Mouse (Mus musculus) myocyte (in vitro differentiated cells): ENCODE measurements at regions not wholly inside any gene's neighbourhood (a gene's known extent, or its start where the extent isn't known, plus 50 kb on each side); places are given as distances from the start of the nearest gene placed in this dataset.

Source experiments
- H3K27me3 ChIP-seq: one replicate; pipeline ENCODE4 v1.6.1; 2011; ENCODE audit not compliant: control insufficient read depth, insufficient read depth, insufficient read length
- H3K36me3 ChIP-seq: one replicate; pipeline ENCODE4 v1.6.1; 2011; ENCODE audit not compliant: control insufficient read depth, insufficient read depth
- H3K4me2 ChIP-seq: one replicate; pipeline ENCODE4 v1.6.1; 2011; ENCODE audit warnings: low read depth, control low read depth
- H3K4me3 ChIP-seq: one replicate; pipeline ENCODE4 v1.5.1; 2011; ENCODE audit warnings: mild to moderate bottlenecking, control low read depth, moderate library complexity
- H3K79me2 ChIP-seq: one replicate; pipeline ENCODE4 v1.6.1; 2011; ENCODE audit not compliant: control insufficient read depth, insufficient read depth
- H3ac ChIP-seq: one replicate; pipeline ENCODE4 v1.6.1; 2011; ENCODE audit not compliant: control insufficient read depth, insufficient read length
- CEBPB ChIP-seq: IDR thresholded peaks from 2 replicates; pipeline ENCODE4 v1.6.1; 2011; ENCODE audit warnings: mild to moderate bottlenecking, moderate library complexity; ENCODE audit not compliant: poor library complexity, insufficient read depth, severe bottlenecking
- E2F4 ChIP-seq: IDR thresholded peaks from one replicate; pipeline ENCODE4 v1.6.1; 2011; ENCODE audit warnings: mild to moderate bottlenecking, control low read depth, moderate library complexity; ENCODE audit not compliant: insufficient read depth
- MAX ChIP-seq: IDR thresholded peaks from one replicate; pipeline ENCODE4 v1.6.1; 2011; ENCODE audit warnings: low read depth, mild to moderate bottlenecking, control low read depth
- MYOD1 ChIP-seq, 3 experiments: IDR thresholded peaks; one replicate each; pipeline ENCODE4 v1.6.1; 2011; ENCODE audit warnings: control low read depth in 2 of 3, low read depth in 2 of 3, mild to moderate bottlenecking in 2 of 3, moderate library complexity in 1 of 3; ENCODE audit not compliant: insufficient read length in 2 of 3, control insufficient read depth in 1 of 3
- MYOG ChIP-seq, 3 experiments: IDR thresholded peaks; one replicate each; pipeline ENCODE4 v1.6.1; 2011; ENCODE audit warnings: control low read depth in 2 of 3, low read depth in 2 of 3, mild to moderate bottlenecking in 2 of 3; ENCODE audit not compliant: insufficient read length in 2 of 3, control insufficient read depth in 1 of 3, insufficient read depth in 1 of 3
- POLR2A ChIP-seq: IDR thresholded peaks from one replicate; pipeline ENCODE4 v1.6.1; 2011; ENCODE audit warnings: low read depth, mild to moderate bottlenecking, control low read depth, moderate library complexity; ENCODE audit not compliant: insufficient read length
- POLR2AphosphoS2 ChIP-seq: IDR thresholded peaks from one replicate; pipeline ENCODE4 v1.6.1; 2011; ENCODE audit warnings: low read depth, control low read depth; ENCODE audit not compliant: insufficient read length
- REST ChIP-seq: IDR thresholded peaks from one replicate; pipeline ENCODE4 v1.6.1; 2011; ENCODE audit warnings: mild to moderate bottlenecking, control low read depth, moderate library complexity; ENCODE audit not compliant: insufficient read depth, insufficient read length
- SRF ChIP-seq: IDR thresholded peaks from one replicate; pipeline ENCODE4 v1.6.1; 2011; ENCODE audit warnings: low read depth; ENCODE audit not compliant: control insufficient read depth, insufficient read length
- TCF12 ChIP-seq: IDR thresholded peaks from one replicate; pipeline ENCODE4 v1.6.1; 2011; ENCODE audit warnings: mild to moderate bottlenecking, control low read depth; ENCODE audit not compliant: poor library complexity, insufficient read depth, severe bottlenecking
- TCF3 ChIP-seq: IDR thresholded peaks from one replicate; pipeline ENCODE4 v1.6.1; 2011; ENCODE audit warnings: low read depth, control low read depth; ENCODE audit not compliant: insufficient read length
- USF1 ChIP-seq: IDR thresholded peaks from one replicate; pipeline ENCODE4 v1.6.1; 2011; ENCODE audit warnings: low read depth, mild to moderate bottlenecking, control low read depth, moderate library complexity

- H3K79me2 ChIP-seq: no peaks in the 10 kb centered on the region
- TF ChIP-seq E2F4: no peak
- no peak for TF ChIP-seq REST
- no peak for TF ChIP-seq MYOG (IDR thresholded peaks at IDR 0.05; ENCODE audit: control insufficient read depth in 1 of 3, insufficient read depth in 1 of 3, insufficient read length in 2 of 3, low read depth in 2 of 3)
- no peak for TF ChIP-seq SRF
- TF ChIP-seq CEBPB: no peak
- no peak for TF ChIP-seq MAX
- no peak overlapping the region for H3K4me3 ChIP-seq
- no peak overlapping the region for H3ac ChIP-seq
- no peaks in the 10 kb centered on the region for H3K36me3 ChIP-seq
- no peak overlapping the region for H3K4me2 ChIP-seq
- no peaks in the 10 kb centered on the region for H3K27me3 ChIP-seq
These were observed 119.1 kb downstream of the Ube2e3 start for GRCm38 (mm10) chr2:78986984-78987383.

DNA sequence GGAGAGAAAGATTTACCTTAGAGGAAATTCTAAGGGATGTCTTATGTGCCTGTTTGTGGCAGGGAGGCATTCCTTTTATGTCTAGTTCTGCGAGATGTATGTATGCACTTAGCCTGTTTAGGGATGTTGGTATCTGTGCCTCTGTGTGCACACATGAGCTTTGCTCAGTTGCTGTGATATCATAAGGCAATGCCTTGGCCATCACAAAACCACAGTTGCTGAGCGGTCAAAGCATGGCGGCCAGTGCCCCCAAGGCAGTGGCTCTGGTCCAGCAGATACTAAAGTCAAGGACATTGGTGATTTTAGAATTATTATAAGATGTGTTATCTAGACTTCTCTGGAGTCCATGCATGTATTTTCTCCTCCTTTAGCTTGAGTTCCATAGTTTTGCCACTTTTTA, 119.5 kb downstream of the Ube2e3 start:
- Histone ChIP-seq H3K27me3 (no peaks in the 10 kb centered on the region), H3K36me3 (no peaks in the 10 kb centered on the region), H3ac (no peak overlapping the region), H3K79me2 (no peaks in the 10 kb centered on the region), H3K4me3 (no peak overlapping the region), H3K4me2 (no peak overlapping the region)
- no peak for TF ChIP-seq REST
- no peak for TF ChIP-seq TCF3
- no peak for TF ChIP-seq POLR2AphosphoS2
- TF ChIP-seq POLR2A: no peak
- TF ChIP-seq MYOG (IDR thresholded peaks at IDR 0.05; ENCODE audit: control insufficient read depth in 1 of 3, insufficient read depth in 1 of 3, insufficient read length in 2 of 3, low read depth in 2 of 3): no peak
- TF ChIP-seq TCF12: no peak
- TF ChIP-seq USF1: no peak
- no peak for TF ChIP-seq CEBPB
- TF ChIP-seq E2F4: no peak
- TF ChIP-seq MAX: no peak
- no peak for TF ChIP-seq MYOD1 (IDR thresholded peaks at IDR 0.05; ENCODE audit: control insufficient read depth in 1 of 3, insufficient read length in 2 of 3, low read depth in 2 of 3)

GRCm38 (mm10) chr2:78988224-78988623, 120.3 kb downstream of the Ube2e3 start:
- Histone ChIP-seq H3K4me2 (no peak overlapping the region), H3K4me3 (no peak overlapping the region), H3ac (no peak overlapping the region), H3K27me3 (no peaks in the 10 kb centered on the region), H3K79me2 (no peaks in the 10 kb centered on the region), H3K36me3 (no peaks in the 10 kb centered on the region)
- no peak for TF ChIP-seq TCF3

DNA sequence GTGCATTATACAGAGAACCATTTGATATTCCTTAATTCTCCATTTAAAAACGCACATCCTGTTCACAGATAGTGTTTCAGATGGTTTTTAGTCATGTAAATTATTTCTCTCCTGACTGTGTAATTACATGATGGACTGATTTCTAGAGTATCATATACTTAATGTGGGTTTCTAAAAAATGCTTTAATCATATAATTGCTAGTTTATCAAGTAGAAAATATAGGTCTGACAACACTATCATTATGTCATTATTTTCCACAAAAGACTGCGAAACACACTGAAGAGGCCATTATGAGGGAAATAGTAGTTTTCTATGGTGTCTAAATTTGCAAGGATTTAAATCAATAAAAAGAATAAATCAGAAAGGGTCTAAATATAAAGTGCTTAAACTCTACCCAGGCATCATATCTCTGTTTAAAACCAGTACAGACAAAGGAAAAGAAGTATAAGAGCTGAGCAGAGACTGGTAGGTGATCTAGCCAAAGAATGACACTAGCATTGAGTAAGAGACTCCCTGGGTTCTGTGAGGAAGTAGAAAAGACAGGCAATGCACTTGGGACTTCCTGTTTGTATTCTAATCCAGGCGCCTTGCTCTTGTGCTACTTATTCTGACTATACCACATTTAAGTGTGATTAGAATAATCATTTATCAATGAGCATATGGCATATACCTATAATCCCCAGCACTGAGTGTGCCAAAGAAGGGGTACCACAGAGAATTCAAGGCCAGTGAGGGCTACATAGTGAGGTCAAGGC, 127.1 kb downstream of the Ube2e3 start:
- H3K36me3 ChIP-seq: no peaks in the 10 kb centered on the region
- TF ChIP-seq POLR2AphosphoS2 (no peak), E2F4 (no peak), SRF (no peak), REST (no peak), POLR2A (no peak)
- no peak overlapping the region for H3K4me3 ChIP-seq
- H3K79me2 ChIP-seq: no peaks in the 10 kb centered on the region
- H3K27me3 ChIP-seq: no peaks in the 10 kb centered on the region
- no peak overlapping the region for H3K4me2 ChIP-seq
- H3ac ChIP-seq: no peak overlapping the region

GRCm38 (mm10) chr2:78998637-78999036, 130.7 kb downstream of the Ube2e3 start:
- no peak overlapping the region for H3K4me2 ChIP-seq
- H3K27me3 ChIP-seq: no peaks in the 10 kb centered on the region
- H3K4me3 ChIP-seq: no peak overlapping the region
- TF ChIP-seq POLR2A: no peak
- TF ChIP-seq TCF12: no peak
- TF ChIP-seq REST: no peak
- TF ChIP-seq MYOD1 (IDR thresholded peaks at IDR 0.05; ENCODE audit: control insufficient read depth in 1 of 3, insufficient read length in 2 of 3, low read depth in 2 of 3): no peak
- no peaks in the 10 kb centered on the region for H3K79me2 ChIP-seq
- H3K36me3 ChIP-seq: no peaks in the 10 kb centered on the region
- no peak overlapping the region for H3ac ChIP-seq

DNA sequence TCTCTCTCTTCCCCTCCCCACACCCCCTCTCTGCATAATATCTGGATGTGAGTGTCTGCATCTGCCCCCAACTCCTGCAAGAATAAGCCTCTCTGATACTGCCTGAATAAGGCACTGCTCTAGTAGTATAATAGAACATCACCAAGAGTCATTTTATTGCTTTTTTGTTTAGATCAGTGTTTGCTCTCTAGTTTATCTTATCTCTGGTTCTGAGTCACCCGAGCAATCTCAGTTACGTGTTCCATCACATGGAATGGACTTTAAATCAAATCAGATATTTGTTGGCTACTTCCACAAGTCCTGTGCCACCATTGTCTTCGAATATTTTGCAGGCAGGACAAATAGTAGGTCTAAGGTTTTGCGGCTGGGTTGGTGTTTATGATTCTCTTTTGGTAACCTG, 131.5 kb downstream of the Ube2e3 start:
- H3K4me3 ChIP-seq: no peak overlapping the region
- H3ac ChIP-seq: no peak overlapping the region
- no peak for TF ChIP-seq TCF3
- TF ChIP-seq CEBPB: no peak
- no peak for TF ChIP-seq POLR2A
- no peak for TF ChIP-seq MYOG (IDR thresholded peaks at IDR 0.05; ENCODE audit: control insufficient read depth in 1 of 3, insufficient read depth in 1 of 3, insufficient read length in 2 of 3, low read depth in 2 of 3)
- no peaks in the 10 kb centered on the region for H3K36me3 ChIP-seq
- H3K4me2 ChIP-seq: no peak overlapping the region
- H3K79me2 ChIP-seq: no peaks in the 10 kb centered on the region
- H3K27me3 ChIP-seq: no peaks in the 10 kb centered on the region
